Mouse (Mus musculus): ENCODE data around the gene Ucp2.

Gene Ucp2

GRCm38 (mm10) chr7:100493117-100493483, at the start of gene Ucp2:
Gene Ucp2, plus strand, starts transcription at chr7:100493337.
- TF ChIP-seq NANOG (IDR thresholded peaks at IDR 0.05; ENCODE audit: borderline replicate concordance, low read length) (no peak), CTCF (conservative IDR thresholded peaks at IDR 0.05; ENCODE audit: low read length) (no peak), POU5F1 (IDR thresholded peaks at IDR 0.05; ENCODE audit: borderline replicate concordance, low read length) (no peak)
- peak within 1 kb of the TSS; percentile 88 for H3K4me3 ChIP-seq (replicated peaks; ENCODE audit: low read length)
- H3K27me3 ChIP-seq (ENCODE audit: insufficient read depth, low read length) = no peaks in the 10 kb centered on the region
- peaks cover 62% of the 10 kb centered on the region for H3K4me1 ChIP-seq (replicated peaks; ENCODE audit: low read depth, low read length)
- H3K9me3 ChIP-seq (ENCODE audit: low read length) = no peaks in the 10 kb centered on the region
- peaks cover 40% of the 10 kb centered on the region for H3K36me3 ChIP-seq (ENCODE audit: insufficient read depth, low read length)

- no peak for TF ChIP-seq POU5F1 (IDR thresholded peaks at IDR 0.05; ENCODE audit: borderline replicate concordance, low read length)
- no peak for TF ChIP-seq CTCF (conservative IDR thresholded peaks at IDR 0.05; ENCODE audit: low read length)
- no peak for TF ChIP-seq NANOG (IDR thresholded peaks at IDR 0.05; ENCODE audit: borderline replicate concordance, low read length)
- Histone ChIP-seq H3K4me1 (replicated peaks; ENCODE audit: low read depth, low read length) (0 out of 2 replicates have a peak, but pooled peaks cover 3% of the 10 kb centered on the region), H3K27me3 (ENCODE audit: insufficient read depth, low read length) (no peaks in the 10 kb centered on the region), H3K9me3 (ENCODE audit: low read length) (no peaks in the 10 kb centered on the region), H3K4me3 (replicated peaks; ENCODE audit: low read length) (no peak overlapping the region), H3K36me3 (ENCODE audit: insufficient read depth, low read length) (peaks cover 74% of the 10 kb centered on the region)
Measured at GRCm38 (mm10) chr7:100443728-100444127, 49.4 kb upstream of the Ucp2 start.

- H3K4me3 ChIP-seq (replicated peaks; ENCODE audit: low read length) = no peak overlapping the region
- no peaks in the 10 kb centered on the region for H3K9me3 ChIP-seq (ENCODE audit: low read length)
- H3K4me1 ChIP-seq (replicated peaks; ENCODE audit: low read depth, low read length) = 0 out of 2 replicates have a peak, but pooled peaks cover 3% of the 10 kb centered on the region
- H3K27me3 ChIP-seq (ENCODE audit: insufficient read depth, low read length) = no peaks in the 10 kb centered on the region
- TF ChIP-seq POU5F1 (IDR thresholded peaks at IDR 0.05; ENCODE audit: borderline replicate concordance, low read length) (no peak), CTCF (conservative IDR thresholded peaks at IDR 0.05; ENCODE audit: low read length) (no peak), NANOG (IDR thresholded peaks at IDR 0.05; ENCODE audit: borderline replicate concordance, low read length) (no peak)
- H3K36me3 ChIP-seq (ENCODE audit: insufficient read depth, low read length) = peaks cover 74% of the 10 kb centered on the region
Measured at GRCm38 (mm10) chr7:100446271-100446670, 46.9 kb upstream of the Ucp2 start.

GRCm38 (mm10) chr7:100448530-100448929, 44.6 kb upstream of the Ucp2 start:
- TF ChIP-seq NANOG (IDR thresholded peaks at IDR 0.05; ENCODE audit: borderline replicate concordance, low read length) (no peak), POU5F1 (IDR thresholded peaks at IDR 0.05; ENCODE audit: borderline replicate concordance, low read length) (no peak)
- Histone ChIP-seq H3K36me3 (ENCODE audit: insufficient read depth, low read length) (peaks cover 77% of the 10 kb centered on the region), H3K27me3 (ENCODE audit: insufficient read depth, low read length) (no peaks in the 10 kb centered on the region), H3K9me3 (ENCODE audit: low read length) (no peaks in the 10 kb centered on the region), H3K4me3 (replicated peaks; ENCODE audit: low read length) (no peak overlapping the region), H3K4me1 (replicated peaks; ENCODE audit: low read depth, low read length) (0 out of 2 replicates have a peak, but pooled peaks cover 3% of the 10 kb centered on the region)

- Histone ChIP-seq H3K4me3 (replicated peaks; ENCODE audit: low read length) (no peak overlapping the region), H3K27me3 (ENCODE audit: insufficient read depth, low read length) (no peaks in the 10 kb centered on the region), H3K9me3 (ENCODE audit: low read length) (no peaks in the 10 kb centered on the region), H3K4me1 (replicated peaks; ENCODE audit: low read depth, low read length) (0 out of 2 replicates have a peak, but pooled peaks cover 3% of the 10 kb centered on the region), H3K36me3 (ENCODE audit: insufficient read depth, low read length) (peaks cover 78% of the 10 kb centered on the region)
- no peak for TF ChIP-seq CTCF (conservative IDR thresholded peaks at IDR 0.05; ENCODE audit: low read length)
- TF ChIP-seq NANOG (IDR thresholded peaks at IDR 0.05; ENCODE audit: borderline replicate concordance, low read length) = no peak
- TF ChIP-seq POU5F1 (IDR thresholded peaks at IDR 0.05; ENCODE audit: borderline replicate concordance, low read length) = no peak
Measured at GRCm38 (mm10) chr7:100448985-100449384, 44.2 kb upstream of the Ucp2 start.

- Histone ChIP-seq H3K4me3 (replicated peaks; ENCODE audit: low read length) (no peak overlapping the region), H3K27me3 (ENCODE audit: insufficient read depth, low read length) (no peaks in the 10 kb centered on the region), H3K4me1 (replicated peaks; ENCODE audit: low read depth, low read length) (peaks cover 13% of the 10 kb centered on the region), H3K36me3 (ENCODE audit: insufficient read depth, low read length) (peaks cover 75% of the 10 kb centered on the region), H3K9me3 (ENCODE audit: low read length) (no peaks in the 10 kb centered on the region)
- no peak for TF ChIP-seq CTCF (conservative IDR thresholded peaks at IDR 0.05; ENCODE audit: low read length)
- TF ChIP-seq POU5F1 (IDR thresholded peaks at IDR 0.05; ENCODE audit: borderline replicate concordance, low read length) = no peak
- no peak for TF ChIP-seq NANOG (IDR thresholded peaks at IDR 0.05; ENCODE audit: borderline replicate concordance, low read length)
Measured at GRCm38 (mm10) chr7:100458153-100458552, 35.0 kb upstream of the Ucp2 start.

- Histone ChIP-seq H3K4me1 (replicated peaks; ENCODE audit: low read depth, low read length) (peaks cover 8% of the 10 kb centered on the region), H3K9me3 (ENCODE audit: low read length) (no peaks in the 10 kb centered on the region), H3K4me3 (replicated peaks; ENCODE audit: low read length) (no peak overlapping the region), H3K36me3 (ENCODE audit: insufficient read depth, low read length) (peaks cover 74% of the 10 kb centered on the region), H3K27me3 (ENCODE audit: insufficient read depth, low read length) (no peaks in the 10 kb centered on the region)
- TF ChIP-seq NANOG (IDR thresholded peaks at IDR 0.05; ENCODE audit: borderline replicate concordance, low read length) = no peak
- no peak for TF ChIP-seq CTCF (conservative IDR thresholded peaks at IDR 0.05; ENCODE audit: low read length)
Measured at GRCm38 (mm10) chr7:100459862-100460261, 33.3 kb upstream of the Ucp2 start.

GRCm38 (mm10) chr7:100461621-100462151, 31.5 kb upstream of the Ucp2 start:
- TF ChIP-seq POU5F1 (IDR thresholded peaks at IDR 0.05; ENCODE audit: borderline replicate concordance, low read length) = no peak
- 0 out of 2 replicates have a peak, but pooled peaks cover under 1% of the 10 kb centered on the region for H3K4me1 ChIP-seq (replicated peaks; ENCODE audit: low read depth, low read length)
- no peak overlapping the region for H3K4me3 ChIP-seq (replicated peaks; ENCODE audit: low read length)
- H3K9me3 ChIP-seq (ENCODE audit: low read length) = no peaks in the 10 kb centered on the region
- no peaks in the 10 kb centered on the region for H3K27me3 ChIP-seq (ENCODE audit: insufficient read depth, low read length)
- peaks cover 73% of the 10 kb centered on the region for H3K36me3 ChIP-seq (ENCODE audit: insufficient read depth, low read length)

- H3K4me3 ChIP-seq (replicated peaks; ENCODE audit: low read length) = no peak overlapping the region
- H3K9me3 ChIP-seq (ENCODE audit: low read length) = no peaks in the 10 kb centered on the region
- no peak for TF ChIP-seq POU5F1 (IDR thresholded peaks at IDR 0.05; ENCODE audit: borderline replicate concordance, low read length)
- TF ChIP-seq NANOG (IDR thresholded peaks at IDR 0.05; ENCODE audit: borderline replicate concordance, low read length) = no peak
- no peak for TF ChIP-seq CTCF (conservative IDR thresholded peaks at IDR 0.05; ENCODE audit: low read length)
- peaks cover 67% of the 10 kb centered on the region for H3K36me3 ChIP-seq (ENCODE audit: insufficient read depth, low read length)
- no peaks in the 10 kb centered on the region for H3K27me3 ChIP-seq (ENCODE audit: insufficient read depth, low read length)
- 0 out of 2 replicates have a peak, but pooled peaks cover 6% of the 10 kb centered on the region for H3K4me1 ChIP-seq (replicated peaks; ENCODE audit: low read depth, low read length)
Measured at GRCm38 (mm10) chr7:100463194-100463593, 29.9 kb upstream of the Ucp2 start.
